Mouse (Mus musculus): ENCODE results near the gene Acsf2.

DNA sequence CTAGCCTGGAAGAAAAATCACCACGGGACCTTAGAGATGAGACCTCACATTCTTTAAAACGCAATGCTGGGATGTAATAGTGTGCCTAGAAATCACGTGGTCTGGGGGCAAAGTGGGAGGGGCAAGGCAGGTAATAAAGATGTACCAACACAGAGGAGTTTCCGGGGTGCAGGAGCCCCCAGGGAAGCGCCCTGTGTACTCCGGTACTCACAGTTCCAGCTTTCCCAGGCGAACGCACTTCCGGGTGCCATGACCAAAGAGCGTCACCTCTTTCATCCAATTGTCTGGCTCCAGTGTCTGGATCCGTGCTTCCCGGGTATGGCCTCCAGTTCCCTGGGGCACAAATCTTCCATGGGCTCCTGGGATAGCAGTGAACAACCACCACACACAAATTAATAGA lies 58.3 kb downstream of the Acsf2 start:
- TF ChIP-seq KAT2A (IDR thresholded peaks at IDR 0.05; ENCODE audit: insufficient replicate concordance, low read length) (no peak), CTCF (conservative IDR thresholded peaks at IDR 0.05 in 1 of 2, IDR thresholded peaks at IDR 0.05 in 1 of 2; ENCODE audit: low read depth in 2 of 2, low read length in 2 of 2) (no peak), MAFK (IDR thresholded peaks at IDR 0.05; ENCODE audit: insufficient replicate concordance, low read length) (no peak), NRF1 (IDR thresholded peaks at IDR 0.05; ENCODE audit: low read depth, low read length) (no peak), BHLHE40 (IDR thresholded peaks at IDR 0.05; ENCODE audit: low read depth, low read length) (no peak), ZNF384 (IDR thresholded peaks at IDR 0.05; ENCODE audit: low read depth, low read length) (no peak), CHD1 (IDR thresholded peaks at IDR 0.05; ENCODE audit: low read depth, low read length) (no peak)
